In genomic region chr7:70356691-70357515, GRCm38 (mm10) we compare ENCODE assay signal across 9 mouse cellular contexts. TPM values are rescaled to one million over a fixed set of nuclear protein-coding genes. Genes with fewer than 3 reads are reported as not detected.
DNase-seq lines count a peak whose midpoint lies in the region; ATAC-seq lines count a peak whose summit lies in the region.
"Had no signal": no experiment of that assay in that cellular context is flagged by ENCODE, and none has a peak within 500 bp of the region (broad histone marks: within the 10 kb centered on the region; RNA-seq: fewer than 3 reads in every experiment).

No protein-coding gene starts in this region.

- H3K4me3 ChIP-seq in heart, embryonic 12.5 days = peak overlapping the region; percentile 93
- peak overlapping the region; percentile 76 for H3K4me3 ChIP-seq in intestine, embryonic 15.5 days (replicated peaks)
- H3K4me3 ChIP-seq in midbrain, embryonic 14.5 days (replicated peaks; ENCODE audit: low read depth, low read length) = peak overlapping the region; percentile 59

- peak overlapping the region; percentile 92 for H3K9ac ChIP-seq in heart, embryonic 12.5 days
- peak overlapping the region; percentile 90 for H3K9ac ChIP-seq in intestine, embryonic 15.5 days
- peak overlapping the region; percentile 91 for H3K9ac ChIP-seq in midbrain, embryonic 14.5 days (replicated peaks; ENCODE audit: low read length)

- peak overlapping the region; percentile 86 for H3K4me2 ChIP-seq in heart, embryonic 12.5 days
- H3K4me2 ChIP-seq in intestine, embryonic 15.5 days (replicated peaks) = peak overlapping the region; percentile 86
- H3K4me2 ChIP-seq in midbrain, embryonic 14.5 days (ENCODE audit: low read length) = peak overlapping the region; percentile 78

- H3K27ac ChIP-seq in heart, embryonic 12.5 days (ENCODE audit: poor library complexity, severe bottlenecking) = peak overlapping the region; percentile 98
- H3K27ac ChIP-seq in intestine, embryonic 15.5 days = 0 out of 2 replicates have a peak overlapping the region, but pooled peaks have one; percentile 40
- H3K27ac ChIP-seq in midbrain, embryonic 14.5 days (replicated peaks; ENCODE audit: low read depth, low read length) = peak overlapping the region; percentile 98

- WGBS in heart, embryonic 12.5 days = 50% methylated on average over 3 of the region's 3 CpGs
- 47% methylated on average over 3 of the region's 3 CpGs for WGBS in intestine, embryonic 15.5 days
- WGBS in midbrain, embryonic 14.5 days = 35% methylated on average over 3 of the region's 3 CpGs

- H3K27me3 ChIP-seq in heart, embryonic 12.5 days (replicated peaks) = peaks cover 38% of the 10 kb centered on the region
- no peaks in the 10 kb centered on the region for H3K27me3 ChIP-seq in intestine, embryonic 15.5 days (replicated peaks)
- H3K27me3 ChIP-seq in midbrain, embryonic 14.5 days (ENCODE audit: control insufficient read depth, insufficient read depth, low read length) = peaks cover 56% of the 10 kb centered on the region

- DNase-seq in heart, adult 8-10 months (ENCODE audit: low spot score) = no peak
- DNase-seq in embryo, embryonic 9.5 days (ENCODE audit: extremely low spot score) = peak; percentile 19
- no peak for DNase-seq in midbrain, embryonic 14.5 days
- DNase-seq in thymus, postnatal 4 days = no peak
- no peak for DNase-seq in adrenal gland, postnatal 25 days
- no peak for DNase-seq in thymus, postnatal 14 days

- H3K4me1 ChIP-seq in heart, embryonic 12.5 days (replicated peaks) = 0 out of 2 replicates have a peak, but pooled peaks cover 24% of the 10 kb centered on the region
- H3K4me1 ChIP-seq in intestine, embryonic 15.5 days (replicated peaks) = peaks cover 19% of the 10 kb centered on the region
- no peaks in the 10 kb centered on the region for H3K4me1 ChIP-seq in midbrain, embryonic 14.5 days (ENCODE audit: control insufficient read depth, insufficient read depth, low read length)

- peaks cover 11% of the 10 kb centered on the region for H3K36me3 ChIP-seq in heart, embryonic 12.5 days
- no peaks in the 10 kb centered on the region for H3K36me3 ChIP-seq in intestine, embryonic 15.5 days
- H3K36me3 ChIP-seq in midbrain, embryonic 14.5 days (ENCODE audit: control insufficient read depth, insufficient read depth, low read length) = peaks cover 20% of the 10 kb centered on the region

- ATAC-seq in heart, embryonic 12.5 days (ENCODE audit: insufficient number of reproducible peaks, low FRiP score) = no peak
- no peak for ATAC-seq in intestine, embryonic 15.5 days
- ATAC-seq in midbrain, embryonic 14.5 days (ENCODE audit: low FRiP score, low TSS enrichment) = no peak

- no peaks in the 10 kb centered on the region for H3K9me3 ChIP-seq in heart, embryonic 12.5 days (replicated peaks)
- no peaks in the 10 kb centered on the region for H3K9me3 ChIP-seq in intestine, embryonic 15.5 days
- no peaks in the 10 kb centered on the region for H3K9me3 ChIP-seq in midbrain, embryonic 14.5 days (ENCODE audit: control insufficient read depth, low read length)

RNA-seq across cellular contexts. Expression of gene Nr2f2, which starts 9.6 kb away (rescaled TPM):
- polyA plus RNA-seq in heart, embryonic 12.5 days (2016; fragmentation: Nextera tagmentation; extraction: Ambion mirVana) = 26.5 and 27.7 TPM in 2 replicates
- 10 to 100 TPM; 12.5 to 23.1 (median 20.3) TPM for total RNA-seq in heart, adult 8-10 months (2022)
- 39.4 and 46.3 TPM in 2 replicates for polyA plus RNA-seq in intestine, embryonic 15.5 days (2015; fragmentation: Nextera tagmentation; extraction: Ambion mirVana)
- polyA plus RNA-seq in midbrain, embryonic 14.5 days (2014; fragmentation: Nextera tagmentation; extraction: Ambion mirVana) = 113 and 120 TPM in 2 replicates
- 101 and 117 TPM in 2 replicates for total RNA-seq in adrenal gland, postnatal 25 days (2021)
- total RNA-seq: neutrophil, adult 5-6 weeks had no signal

Comparison
In these comparisons a context has a peak if more than half of its experiments do, and no peak if none do; other contexts are left out.
1. H3K27ac ChIP-seq: peak in every context shown above with its lines; median percentile 98 in heart, embryonic 12.5 days; 98 in midbrain, embryonic 14.5 days; 40 in intestine, embryonic 15.5 days.